Mouse (Mus musculus) E14TG2a.4 (cell line): ENCODE measurements at regions not wholly inside any gene's neighbourhood (a gene's known extent, or its start where the extent isn't known, plus 50 kb on each side); places are given as distances from the start of the nearest gene placed in this dataset.

ENCODE experiments used
- CTCF ChIP-seq: conservative IDR thresholded peaks from 2 replicates; pipeline ENCODE4 v1.5.1; 2014; ENCODE audit warnings: low read length
- NANOG ChIP-seq: IDR thresholded peaks from 2 replicates; pipeline ENCODE4 v1.6.1; 2014; ENCODE audit warnings: borderline replicate concordance, low read length, mixed read lengths

GRCm38 (mm10) chr16:65729322-65729721 is 85.7 kb upstream of the Vgll3 start:
- TF ChIP-seq CTCF (no peak), NANOG (no peak)
